18 mouse cellular contexts compared by ENCODE assay signal in the genomic region with DNA sequence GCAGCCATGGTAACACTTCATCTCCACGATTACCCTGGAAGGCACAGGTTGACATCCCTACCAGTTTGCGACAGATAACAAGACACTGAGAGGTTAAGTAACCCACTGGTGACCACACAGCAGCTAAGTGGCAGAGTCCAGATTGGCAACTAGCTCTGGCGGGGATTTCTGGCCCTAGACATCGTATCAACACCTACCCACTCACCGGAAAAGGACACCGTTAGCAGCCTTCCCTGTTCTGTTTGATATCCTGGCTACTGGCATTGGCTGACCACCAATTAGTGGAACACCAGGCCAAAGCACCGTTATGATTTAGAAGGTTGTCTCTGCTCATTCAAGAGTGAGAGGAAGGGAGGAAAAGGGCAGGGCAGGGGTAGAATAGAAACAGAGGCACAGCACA.
"Had no signal": no experiment of that assay in that cellular context is flagged by ENCODE, and none has a peak within 500 bp of the region (broad histone marks: within the 10 kb centered on the region; RNA-seq: fewer than 3 reads in every experiment).

No protein-coding gene starts in this region.

- DNase-seq: lung, adult 2 months; lung, postnatal 14 days; lung, postnatal 36 days; midbrain, embryonic 14.5 days; retina, postnatal 1 day; right cerebral cortex, adult 18-20 months; right cerebral cortex, postnatal 25 days; right cerebral cortex, postnatal 4 days; spleen, adult 18-20 months; thymus, adult 18-20 months; thymus, postnatal 14 days; thymus, postnatal 36 days had no signal

- ATAC-seq: lung, postnatal 0 days had no signal

- H3K27ac ChIP-seq: lung, embryonic 15.5 days; macrophage; midbrain, embryonic 12.5 days; neural tube, embryonic 12.5 days had no signal

- H3K9me3 ChIP-seq: lung, embryonic 15.5 days; megakaryocyte, embryonic 14.5 days; midbrain, embryonic 12.5 days; neural tube, embryonic 12.5 days had no signal

- H3K9ac ChIP-seq: lung, embryonic 15.5 days; midbrain, embryonic 12.5 days; neural tube, embryonic 12.5 days had no signal

- H3K27me3 ChIP-seq: lung, embryonic 15.5 days; megakaryocyte, embryonic 14.5 days; midbrain, embryonic 12.5 days; neural tube, embryonic 12.5 days had no signal

- H3K36me3 ChIP-seq: lung, embryonic 15.5 days; midbrain, embryonic 12.5 days; neural tube, embryonic 12.5 days had no signal

- H3K4me3 ChIP-seq: lung, embryonic 15.5 days; megakaryocyte, embryonic 14.5 days; midbrain, embryonic 12.5 days; neural tube, embryonic 12.5 days had no signal

- H3K4me2 ChIP-seq: lung, embryonic 15.5 days; midbrain, embryonic 12.5 days; neural tube, embryonic 12.5 days had no signal
